Mouse (Mus musculus) liver, adult (tissue): ENCODE results near the gene Zbtb16.

Experiments used
- GATA4 ChIP-seq: IDR thresholded peaks from 2 replicates; pipeline ENCODE4 v1.6.1; 2014; ENCODE audit warnings: mild to moderate bottlenecking, low read length; ENCODE audit not compliant: insufficient replicate concordance

The Zbtb16 gene

GRCm38 (mm10) chr9:48736361-48737209 is 99.4 kb downstream of the Zbtb16 start:
- TF ChIP-seq GATA4, result no peak

- TF ChIP-seq GATA4, result no peak
These were observed 100.3 kb downstream of the Zbtb16 start for GRCm38 (mm10) chr9:48735466-48736312.

- no peak for TF ChIP-seq GATA4
These were observed 101.1 kb downstream of the Zbtb16 start for GRCm38 (mm10) chr9:48734725-48735465.

GRCm38 (mm10) chr9:48733817-48734544 is 102.0 kb downstream of the Zbtb16 start:
- TF ChIP-seq GATA4, result no peak

GRCm38 (mm10) chr9:48733083-48733482 is 102.9 kb downstream of the Zbtb16 start:
- no peak for TF ChIP-seq GATA4

- no peak for TF ChIP-seq GATA4
These were observed 104.1 kb downstream of the Zbtb16 start for GRCm38 (mm10) chr9:48731651-48732536.

GRCm38 (mm10) chr9:48730446-48730979 is 105.5 kb downstream of the Zbtb16 start:
- TF ChIP-seq GATA4, result no peak

- no peak; the same call in 1 of the 2 replicates for TF ChIP-seq GATA4
These were observed 106.6 kb downstream of the Zbtb16 start for GRCm38 (mm10) chr9:48729471-48729870.

GRCm38 (mm10) chr9:48728731-48729123 is 107.3 kb downstream of the Zbtb16 start:
- TF ChIP-seq GATA4, result no peak

GRCm38 (mm10) chr9:48728083-48728730 is 107.8 kb downstream of the Zbtb16 start:
- no peak for TF ChIP-seq GATA4

- TF ChIP-seq GATA4, result no peak
These were observed 109.7 kb downstream of the Zbtb16 start for GRCm38 (mm10) chr9:48726341-48726740.

- no peak for TF ChIP-seq GATA4
These were observed 110.1 kb downstream of the Zbtb16 start for GRCm38 (mm10) chr9:48725918-48726317.

GRCm38 (mm10) chr9:48725161-48725560 is 110.9 kb downstream of the Zbtb16 start:
- no peak for TF ChIP-seq GATA4
